Mouse (Mus musculus) large intestine, adult 2 months (tissue): ENCODE data around the gene Kcnj14. TPM values are rescaled to one million over a fixed set of nuclear protein-coding genes. Genes with fewer than 3 reads are reported as not detected.
A peak's percentile ranks its signal among the peaks of the same experiment; 100 is the strongest.

Source experiments
- DNase-seq: peaks from one replicate; pipeline ENCODE4 v3.0.0-alpha.2; 2012; ENCODE audit warnings: low read depth, low spot score
- WGBS: fragments of 180-500 bp; shearing (Covaris S2); methylation state at CpG from one replicate; pipeline ENCODE4 v1.1.7; 2018; 5-methylcytosine and 5-hydroxymethylcytosine counted together
- polyA plus RNA-seq: library from polyadenylated mRNA; depleted of rRNA; stranded (reverse); fragments of >200 nt; gene quantifications from 2 replicates; pipeline ENCODE4 v1.2.3, GENCODE M21; 2012

Gene Kcnj14
- polyA plus RNA-seq, 1 experiment, result 0.33 TPM

- under 1% methylated on average over 82 of the region's 86 CpGs for WGBS
Observed at GRCm38 (mm10) chr7:45833148-45833790, 8.7 kb upstream of the Kcnj14 start.

GRCm38 (mm10) chr7:45832428-45832827 lies 7.8 kb upstream of the Kcnj14 start:
- no peak for DNase-seq
- WGBS, result 14% methylated on average over 30 of the region's 30 CpGs

More at GRCm38 (mm10) chr7:45833148-45833790, 8.7 kb upstream of the Kcnj14 start:
- no peak for DNase-seq

GRCm38 (mm10) chr7:45831128-45831525 lies 6.5 kb upstream of the Kcnj14 start:
- 24% methylated on average over 5 of the region's 5 CpGs for WGBS
- no peak for DNase-seq

GRCm38 (mm10) chr7:45830427-45831127 lies 6.0 kb upstream of the Kcnj14 start, which contains the start of gene Grwd1:
Gene Grwd1, minus strand, starts transcription at chr7:45830944.
- WGBS, result under 1% methylated on average over 35 of the region's 35 CpGs
- DNase-seq, result peak; percentile 73

GRCm38 (mm10) chr7:45826631-45827030 lies 2.0 kb upstream of the Kcnj14 start:
- WGBS, result 88% methylated on average over 7 of the region's 7 CpGs
- DNase-seq, result no peak

GRCm38 (mm10) chr7:45820913-45821312 lies 3.7 kb downstream of the Kcnj14 start:
- DNase-seq, result no peak

GRCm38 (mm10) chr7:45819843-45820242 lies 4.7 kb downstream of the Kcnj14 start:
- 29% methylated on average over 25 of the region's 25 CpGs for WGBS
- DNase-seq, result no peak

GRCm38 (mm10) chr7:45815984-45816351 lies 8.6 kb downstream of the Kcnj14 start:
- 63% methylated on average over 2 of the region's 2 CpGs for WGBS
- no peak for DNase-seq

- WGBS, result 78% methylated on average over 10 of the region's 10 CpGs
Observed at GRCm38 (mm10) chr7:45815323-45815983, 9.1 kb downstream of the Kcnj14 start.

GRCm38 (mm10) chr7:45814841-45815240 lies 9.7 kb downstream of the Kcnj14 start:
- WGBS, result 4% methylated on average over 5 of the region's 5 CpGs
- DNase-seq, result no peak

More at GRCm38 (mm10) chr7:45815323-45815983, 9.1 kb downstream of the Kcnj14 start:
- DNase-seq, result no peak

GRCm38 (mm10) chr7:45813787-45814779 lies 10.5 kb downstream of the Kcnj14 start, which contains the start of gene Cyth2:
Gene Cyth2, minus strand, starts transcription at chr7:45814581.
- peak; percentile 99 for DNase-seq
- under 1% methylated on average over 92 of the region's 92 CpGs for WGBS

- 88% methylated on average over 8 of the region's 8 CpGs for WGBS
- DNase-seq, result no peak
Observed at GRCm38 (mm10) chr7:45812921-45813320, 11.7 kb downstream of the Kcnj14 start.

GRCm38 (mm10) chr7:45809276-45810075 lies 15.1 kb downstream of the Kcnj14 start:
- no peak for DNase-seq
- WGBS, result 84% methylated on average over 14 of the region's 14 CpGs

- DNase-seq, result no peak
- 61% methylated on average over 11 of the region's 11 CpGs for WGBS
Observed at GRCm38 (mm10) chr7:45808471-45808870, 16.1 kb downstream of the Kcnj14 start.

GRCm38 (mm10) chr7:45805941-45806340 lies 18.6 kb downstream of the Kcnj14 start:
- no peak for DNase-seq
- 68% methylated on average over 5 of the region's 5 CpGs for WGBS

- DNase-seq, result no peak
- 85% methylated on average over 6 of the region's 6 CpGs for WGBS
Observed at GRCm38 (mm10) chr7:45802551-45802950, 22.0 kb downstream of the Kcnj14 start.

GRCm38 (mm10) chr7:45801348-45801747 lies 23.2 kb downstream of the Kcnj14 start:
- WGBS, result under 1% methylated on average over 12 of the region's 12 CpGs
- DNase-seq, result peak; percentile 85

- no peak for DNase-seq
Observed at GRCm38 (mm10) chr7:45800546-45801204, 23.9 kb downstream of the Kcnj14 start.

More at GRCm38 (mm10) chr7:45800546-45801204, 23.9 kb downstream of the Kcnj14 start:
- WGBS, result 3% methylated on average over 25 of the region's 25 CpGs
